Mouse (Mus musculus) myocyte (in vitro differentiated cells): ENCODE measurements around the gene Trappc3. TPM values are rescaled to one million over a fixed set of nuclear protein-coding genes. Genes with fewer than 3 reads are reported as not detected.
A peak's percentile ranks its signal among the peaks of the same experiment; 100 is the strongest.

Source experiments
- H3K27me3 ChIP-seq: one replicate; pipeline ENCODE4 v1.6.1; 2011; ENCODE audit not compliant: control insufficient read depth, insufficient read depth, insufficient read length
- H3K36me3 ChIP-seq: one replicate; pipeline ENCODE4 v1.6.1; 2011; ENCODE audit not compliant: control insufficient read depth, insufficient read depth
- H3K4me2 ChIP-seq: one replicate; pipeline ENCODE4 v1.6.1; 2011; ENCODE audit warnings: low read depth, control low read depth
- H3K4me3 ChIP-seq: one replicate; pipeline ENCODE4 v1.5.1; 2011; ENCODE audit warnings: mild to moderate bottlenecking, control low read depth, moderate library complexity
- H3K79me2 ChIP-seq: one replicate; pipeline ENCODE4 v1.6.1; 2011; ENCODE audit not compliant: control insufficient read depth, insufficient read depth
- H3ac ChIP-seq: one replicate; pipeline ENCODE4 v1.6.1; 2011; ENCODE audit not compliant: control insufficient read depth, insufficient read length
- CEBPB ChIP-seq: IDR thresholded peaks from 2 replicates; pipeline ENCODE4 v1.6.1; 2011; ENCODE audit warnings: mild to moderate bottlenecking, moderate library complexity; ENCODE audit not compliant: poor library complexity, insufficient read depth, severe bottlenecking
- E2F4 ChIP-seq: IDR thresholded peaks from one replicate; pipeline ENCODE4 v1.6.1; 2011; ENCODE audit warnings: mild to moderate bottlenecking, control low read depth, moderate library complexity; ENCODE audit not compliant: insufficient read depth
- MAX ChIP-seq: IDR thresholded peaks from one replicate; pipeline ENCODE4 v1.6.1; 2011; ENCODE audit warnings: low read depth, mild to moderate bottlenecking, control low read depth
- MYOD1 ChIP-seq, 3 experiments: IDR thresholded peaks; one replicate each; pipeline ENCODE4 v1.6.1; 2011; ENCODE audit warnings: control low read depth in 2 of 3, low read depth in 2 of 3, mild to moderate bottlenecking in 2 of 3, moderate library complexity in 1 of 3; ENCODE audit not compliant: insufficient read length in 2 of 3, control insufficient read depth in 1 of 3
- MYOG ChIP-seq, 3 experiments: IDR thresholded peaks; one replicate each; pipeline ENCODE4 v1.6.1; 2011; ENCODE audit warnings: control low read depth in 2 of 3, low read depth in 2 of 3, mild to moderate bottlenecking in 2 of 3; ENCODE audit not compliant: insufficient read length in 2 of 3, control insufficient read depth in 1 of 3, insufficient read depth in 1 of 3
- POLR2A ChIP-seq: IDR thresholded peaks from one replicate; pipeline ENCODE4 v1.6.1; 2011; ENCODE audit warnings: low read depth, mild to moderate bottlenecking, control low read depth, moderate library complexity; ENCODE audit not compliant: insufficient read length
- POLR2AphosphoS2 ChIP-seq: IDR thresholded peaks from one replicate; pipeline ENCODE4 v1.6.1; 2011; ENCODE audit warnings: low read depth, control low read depth; ENCODE audit not compliant: insufficient read length
- REST ChIP-seq: IDR thresholded peaks from one replicate; pipeline ENCODE4 v1.6.1; 2011; ENCODE audit warnings: mild to moderate bottlenecking, control low read depth, moderate library complexity; ENCODE audit not compliant: insufficient read depth, insufficient read length
- SRF ChIP-seq: IDR thresholded peaks from one replicate; pipeline ENCODE4 v1.6.1; 2011; ENCODE audit warnings: low read depth; ENCODE audit not compliant: control insufficient read depth, insufficient read length
- TCF12 ChIP-seq: IDR thresholded peaks from one replicate; pipeline ENCODE4 v1.6.1; 2011; ENCODE audit warnings: mild to moderate bottlenecking, control low read depth; ENCODE audit not compliant: poor library complexity, insufficient read depth, severe bottlenecking
- TCF3 ChIP-seq: IDR thresholded peaks from one replicate; pipeline ENCODE4 v1.6.1; 2011; ENCODE audit warnings: low read depth, control low read depth; ENCODE audit not compliant: insufficient read length
- USF1 ChIP-seq: IDR thresholded peaks from one replicate; pipeline ENCODE4 v1.6.1; 2011; ENCODE audit warnings: low read depth, mild to moderate bottlenecking, control low read depth, moderate library complexity
- polyA plus RNA-seq: library from polyadenylated mRNA; unstranded; fragments of >200 nt; fragmentation: generic; extraction: Trizol; gene quantifications from one replicate; pipeline ENCODE4 v1.2.1, GENCODE M21; 2012; ENCODE audit warnings: missing spikeins

Gene Trappc3
- polyA plus RNA-seq, 1 experiment: 84.1 TPM

- Histone ChIP-seq H3K27me3 (no peaks in the 10 kb centered on the region), H3K4me3 (no peak overlapping the region), H3ac (no peak overlapping the region), H3K36me3 (no peaks in the 10 kb centered on the region), H3K79me2 (no peaks in the 10 kb centered on the region), H3K4me2 (peak overlapping the region; percentile 78)
- TF ChIP-seq MYOG (IDR thresholded peaks at IDR 0.05; ENCODE audit: control insufficient read depth in 1 of 3, insufficient read depth in 1 of 3, insufficient read length in 2 of 3, low read depth in 2 of 3): peak in 2 of 3 experiments; percentile 36 to 62
- peak; percentile 4 for TF ChIP-seq TCF3
- TF ChIP-seq TCF12: no peak
- TF ChIP-seq USF1: no peak
- no peak for TF ChIP-seq REST
- no peak for TF ChIP-seq POLR2A
- TF ChIP-seq SRF: no peak
- no peak for TF ChIP-seq MAX
- TF ChIP-seq CEBPB: no peak
- peak in 2 of 3 experiments; percentile 62 to 75 for TF ChIP-seq MYOD1 (IDR thresholded peaks at IDR 0.05; ENCODE audit: control insufficient read depth in 1 of 3, insufficient read length in 2 of 3, low read depth in 2 of 3)
- TF ChIP-seq POLR2AphosphoS2: no peak
- no peak for TF ChIP-seq E2F4
These were observed 38.9 kb downstream of the Trappc3 start for GRCm38 (mm10) chr4:126300916-126301583.

DNA sequence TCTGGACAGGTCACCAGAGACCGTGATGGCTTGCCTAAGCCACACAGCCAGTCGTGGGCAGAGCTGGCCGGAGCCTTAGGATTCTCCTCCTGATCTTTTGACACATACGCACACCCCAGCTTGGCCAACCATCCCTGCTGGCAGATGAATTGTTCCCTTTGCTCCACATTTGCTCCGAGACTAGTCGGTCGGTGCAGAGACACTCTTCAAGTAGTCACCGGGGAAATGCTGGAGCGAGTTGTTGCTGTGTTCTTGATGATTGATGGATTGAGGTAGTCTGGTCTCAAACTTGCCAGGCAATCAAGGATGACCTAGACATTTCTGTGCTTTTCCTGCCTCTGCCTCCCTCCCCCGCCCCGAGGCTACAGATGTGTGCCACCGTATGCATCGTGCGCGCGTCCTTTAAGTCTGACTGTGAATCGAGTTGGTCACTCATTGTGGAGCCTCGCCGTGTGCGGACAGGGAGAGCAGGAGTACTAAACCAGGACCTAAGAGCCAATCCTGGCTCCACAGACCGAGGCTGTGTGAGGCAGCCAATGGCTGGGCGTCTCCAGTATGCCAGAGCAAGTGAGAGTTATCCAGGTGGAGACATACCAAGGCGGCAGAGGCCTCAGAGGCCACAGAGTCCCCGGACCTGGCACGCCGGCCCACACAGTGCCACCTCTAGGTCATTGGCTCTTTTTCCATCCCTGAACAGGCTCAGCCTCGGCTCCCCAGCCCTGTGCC is 39.6 kb downstream of the Trappc3 start:
- Histone ChIP-seq H3K4me3 (no peak overlapping the region), H3K79me2 (no peaks in the 10 kb centered on the region), H3K4me2 (peak overlapping the region; percentile 78), H3K36me3 (no peaks in the 10 kb centered on the region), H3ac (no peak overlapping the region), H3K27me3 (no peaks in the 10 kb centered on the region)
- TF ChIP-seq POLR2A: no peak
- no peak for TF ChIP-seq SRF
- no peak for TF ChIP-seq MYOG (IDR thresholded peaks at IDR 0.05; ENCODE audit: control insufficient read depth in 1 of 3, insufficient read depth in 1 of 3, insufficient read length in 2 of 3, low read depth in 2 of 3)
- no peak for TF ChIP-seq MYOD1 (IDR thresholded peaks at IDR 0.05; ENCODE audit: control insufficient read depth in 1 of 3, insufficient read length in 2 of 3, low read depth in 2 of 3)
- TF ChIP-seq REST: no peak
- no peak for TF ChIP-seq MAX
- TF ChIP-seq USF1: no peak
- no peak for TF ChIP-seq TCF12
- TF ChIP-seq E2F4: no peak
- TF ChIP-seq CEBPB: no peak
- no peak for TF ChIP-seq POLR2AphosphoS2
- TF ChIP-seq TCF3: no peak

- no peak for TF ChIP-seq REST
- no peak for TF ChIP-seq POLR2AphosphoS2
- no peak for TF ChIP-seq USF1
- H3K4me3 ChIP-seq: no peak overlapping the region
- no peaks in the 10 kb centered on the region for H3K79me2 ChIP-seq
- H3ac ChIP-seq: no peak overlapping the region
- no peaks in the 10 kb centered on the region for H3K36me3 ChIP-seq
- H3K4me2 ChIP-seq: no peak overlapping the region
- H3K27me3 ChIP-seq: no peaks in the 10 kb centered on the region
These were observed 41.8 kb downstream of the Trappc3 start for GRCm38 (mm10) chr4:126303877-126304276.

GRCm38 (mm10) chr4:126305428-126305827 is 43.3 kb downstream of the Trappc3 start:
- TF ChIP-seq TCF12 (no peak), MYOD1 (IDR thresholded peaks at IDR 0.05; ENCODE audit: control insufficient read depth in 1 of 3, insufficient read length in 2 of 3, low read depth in 2 of 3) (no peak), TCF3 (no peak), MYOG (IDR thresholded peaks at IDR 0.05; ENCODE audit: control insufficient read depth in 1 of 3, insufficient read depth in 1 of 3, insufficient read length in 2 of 3, low read depth in 2 of 3) (no peak), USF1 (no peak), SRF (no peak), MAX (no peak), POLR2A (no peak), POLR2AphosphoS2 (no peak), REST (no peak), CEBPB (no peak), E2F4 (no peak)
- Histone ChIP-seq H3K4me2 (no peak overlapping the region), H3ac (no peak overlapping the region), H3K79me2 (no peaks in the 10 kb centered on the region), H3K27me3 (no peaks in the 10 kb centered on the region), H3K36me3 (no peaks in the 10 kb centered on the region), H3K4me3 (no peak overlapping the region)

GRCm38 (mm10) chr4:126306058-126306457 is 43.9 kb downstream of the Trappc3 start:
- Histone ChIP-seq H3K4me3 (no peak overlapping the region), H3ac (no peak overlapping the region), H3K27me3 (no peaks in the 10 kb centered on the region), H3K4me2 (no peak overlapping the region), H3K36me3 (no peaks in the 10 kb centered on the region), H3K79me2 (no peaks in the 10 kb centered on the region)
- no peak for TF ChIP-seq POLR2AphosphoS2
- TF ChIP-seq CEBPB: no peak
